Mouse (Mus musculus) G1E (cell line): ENCODE measurements around the gene Helt.

Experiments
- CTCF ChIP-seq: IDR thresholded peaks from 2 replicates; pipeline ENCODE4 v1.5.1; 2012; ENCODE audit warnings: low read depth, low read length, inconsistent platforms, mixed read lengths
- GATA1 ChIP-seq: IDR thresholded peaks from 2 replicates; pipeline ENCODE4 v1.6.1; 2012; ENCODE audit warnings: borderline replicate concordance, low read length, inconsistent platforms, mixed read lengths
- GATA2 ChIP-seq: IDR thresholded peaks from 2 replicates; pipeline ENCODE4 v1.6.1; 2012; ENCODE audit warnings: low read depth, low read length, inconsistent platforms, borderline replicate concordance
- POLR2AphosphoS5 ChIP-seq: IDR thresholded peaks from 2 replicates; pipeline ENCODE4 v1.6.1; 2012; ENCODE audit warnings: low read depth, low read length, inconsistent platforms; ENCODE audit not compliant: insufficient replicate concordance
- TAL1 ChIP-seq: conservative IDR thresholded peaks from 2 replicates; pipeline ENCODE4 v1.6.1; 2012; ENCODE audit warnings: low read depth, low read length, inconsistent platforms, mixed read lengths

GRCm38 (mm10) chr8:46276939-46277338, 17.5 kb downstream of the Helt start:
- TF ChIP-seq GATA1 (no peak), CTCF (no peak), TAL1 (no peak), POLR2AphosphoS5 (no peak), GATA2 (no peak)
